Mouse (Mus musculus) lung, embryonic 14.5 days (tissue): ENCODE data around the gene Tax1bp3. TPM values are rescaled to one million over a fixed set of nuclear protein-coding genes. Genes with fewer than 3 reads are reported as not detected.

ENCODE experiments used
- ATAC-seq: fragments of 200-750 bp; cut with Nextera tagmentation; 2 replicates; pipeline ENCODE4 v1.8.0; 2017; ENCODE audit warnings: mild to moderate bottlenecking, moderate TSS enrichment, moderate library complexity; ENCODE audit not compliant: insufficient read depth
- DNase-seq: peaks from one replicate; pipeline ENCODE4 v3.0.0-alpha.2; 2015
- H3K27ac ChIP-seq: fragments of 300-500 bp; sonication (generic); 2 replicates; pipeline ENCODE4 v1.5.1; 2014; ENCODE audit warnings: low read depth, mild to moderate bottlenecking, moderate library complexity
- H3K27me3 ChIP-seq: fragments of 300-500 bp; sonication (generic); 2 replicates; pipeline ENCODE4 v1.6.1; 2014; ENCODE audit warnings: low read length, control low read depth; ENCODE audit not compliant: insufficient read depth
- H3K36me3 ChIP-seq: fragments of 300-500 bp; sonication (generic); 2 replicates; pipeline ENCODE4 v1.6.1; 2014; ENCODE audit warnings: control low read depth; ENCODE audit not compliant: insufficient read depth
- H3K4me1 ChIP-seq: fragments of 300-500 bp; sonication (generic); 2 replicates; pipeline ENCODE4 v1.6.1; 2014; ENCODE audit warnings: antibody characterized with exemption, control low read depth; ENCODE audit not compliant: insufficient read depth
- H3K4me2 ChIP-seq: fragments of 300-500 bp; sonication (generic); 2 replicates; pipeline ENCODE4 v1.6.1; 2014; ENCODE audit warnings: mild to moderate bottlenecking
- H3K4me3 ChIP-seq: fragments of 300-500 bp; sonication (generic); 2 replicates; pipeline ENCODE4 v1.5.1; 2014; ENCODE audit warnings: low read depth, low read length
- H3K9ac ChIP-seq: fragments of 300-500 bp; sonication (generic); 2 replicates; pipeline ENCODE4 v1.6.1; 2014
- H3K9me3 ChIP-seq: fragments of 300-500 bp; sonication (generic); 2 replicates; pipeline ENCODE4 v1.6.1; 2016; ENCODE audit warnings: low read depth, low read length, control low read depth
- CTCF ChIP-seq: IDR thresholded peaks from 2 replicates; pipeline ENCODE4 v1.5.1; 2016; ENCODE audit warnings: antibody characterized with exemption, low read depth
- WGBS: fragments of 180-500 bp; shearing (Covaris S2); extraction: QIAGEN DNeasy Blood & Tissue Kit; methylation state at CpG from one replicate; pipeline ENCODE4 v1.1.7; 2014; 5-methylcytosine and 5-hydroxymethylcytosine counted together
- polyA plus RNA-seq: library from polyadenylated mRNA; unstranded; fragments of >200 nt; fragmentation: Nextera tagmentation; extraction: Ambion mirVana; gene quantifications from 2 replicates; pipeline ENCODE4 v1.2.1, GENCODE M21; 2014

The Tax1bp3 gene
- polyA plus RNA-seq, 1 experiment from 2014 or later, result 252 TPM

- ATAC-seq (no peak), DNase-seq (peak; percentile 46)
- no peak overlapping the region for H3K4me3 ChIP-seq
- H3K27ac ChIP-seq, result no peak overlapping the region
- no peaks in the 10 kb centered on the region for H3K36me3 ChIP-seq
- H3K27me3 ChIP-seq, result no peaks in the 10 kb centered on the region
- no peak overlapping the region for H3K9ac ChIP-seq
- no peak overlapping the region for H3K4me2 ChIP-seq
- no peaks in the 10 kb centered on the region for H3K4me1 ChIP-seq
- 33% methylated on average over 4 of the region's 4 CpGs for WGBS
- H3K9me3 ChIP-seq, result no peaks in the 10 kb centered on the region
- TF ChIP-seq CTCF, result peak; percentile 36; the same call in 1 of the 2 replicates
These were observed 24.7 kb downstream of the Tax1bp3 start for GRCm38 (mm10) chr11:73201597-73201996.

GRCm38 (mm10) chr11:73203895-73204294 is 27.0 kb downstream of the Tax1bp3 start:
- Histone ChIP-seq H3K4me2 (no peak overlapping the region), H3K9ac (no peak overlapping the region), H3K27me3 (no peaks in the 10 kb centered on the region)

GRCm38 (mm10) chr11:73205194-73205593 is 28.3 kb downstream of the Tax1bp3 start:
- H3K4me1 ChIP-seq, result no peaks in the 10 kb centered on the region
- no peaks in the 10 kb centered on the region for H3K9me3 ChIP-seq
- DNase-seq (no peak), ATAC-seq (no peak)
- H3K27me3 ChIP-seq, result no peaks in the 10 kb centered on the region
- H3K4me2 ChIP-seq, result no peak overlapping the region
- H3K9ac ChIP-seq, result no peak overlapping the region
- H3K36me3 ChIP-seq, result no peaks in the 10 kb centered on the region
- H3K27ac ChIP-seq, result no peak overlapping the region
- WGBS, result 52% methylated on average over 7 of the region's 7 CpGs
- no peak for TF ChIP-seq CTCF
- H3K4me3 ChIP-seq, result no peak overlapping the region

More at GRCm38 (mm10) chr11:73203895-73204294, 27.0 kb downstream of the Tax1bp3 start:
- no peaks in the 10 kb centered on the region for H3K36me3 ChIP-seq
- H3K4me3 ChIP-seq, result no peak overlapping the region
- H3K27ac ChIP-seq, result no peak overlapping the region
- DNase-seq, result no peak
- no peak for ATAC-seq
- no peak for TF ChIP-seq CTCF
- no peaks in the 10 kb centered on the region for H3K9me3 ChIP-seq
- WGBS, result 75% methylated on average over 8 of the region's 8 CpGs
- no peaks in the 10 kb centered on the region for H3K4me1 ChIP-seq

- no peak for ATAC-seq
- H3K4me1 ChIP-seq, result no peaks in the 10 kb centered on the region
These were observed 30.7 kb downstream of the Tax1bp3 start for GRCm38 (mm10) chr11:73207621-73208020.

GRCm38 (mm10) chr11:73213956-73214355 is 37.1 kb downstream of the Tax1bp3 start:
- WGBS, result 62% methylated on average over 3 of the region's 3 CpGs
- Histone ChIP-seq H3K4me2 (no peak overlapping the region), H3K27me3 (no peaks in the 10 kb centered on the region), H3K36me3 (no peaks in the 10 kb centered on the region), H3K4me3 (no peak overlapping the region), H3K9ac (no peak overlapping the region), H3K27ac (no peak overlapping the region), H3K9me3 (no peaks in the 10 kb centered on the region), H3K4me1 (no peaks in the 10 kb centered on the region)
- ATAC-seq (no peak), DNase-seq (no peak)
- TF ChIP-seq CTCF, result no peak

More at GRCm38 (mm10) chr11:73207621-73208020, 30.7 kb downstream of the Tax1bp3 start:
- H3K27me3 ChIP-seq, result no peaks in the 10 kb centered on the region
- peak; percentile 17 for DNase-seq
- H3K9ac ChIP-seq, result no peak overlapping the region
- peak; percentile 42 for TF ChIP-seq CTCF
- no peak overlapping the region for H3K4me2 ChIP-seq
- no peak overlapping the region for H3K27ac ChIP-seq
- no peak overlapping the region for H3K4me3 ChIP-seq
- H3K36me3 ChIP-seq, result no peaks in the 10 kb centered on the region
- 66% methylated on average over 2 of the region's 2 CpGs for WGBS
- no peaks in the 10 kb centered on the region for H3K9me3 ChIP-seq

GRCm38 (mm10) chr11:73219671-73220070 is 42.8 kb downstream of the Tax1bp3 start:
- 0 out of 2 replicates have a peak, but pooled peaks have one; percentile 19 for TF ChIP-seq CTCF
- DNase-seq, result no peak

GRCm38 (mm10) chr11:73220651-73221050 is 43.8 kb downstream of the Tax1bp3 start:
- Histone ChIP-seq H3K4me2 (no peak overlapping the region), H3K4me1 (no peaks in the 10 kb centered on the region), H3K4me3 (no peak overlapping the region), H3K36me3 (no peaks in the 10 kb centered on the region), H3K9ac (no peak overlapping the region), H3K9me3 (no peaks in the 10 kb centered on the region), H3K27me3 (no peaks in the 10 kb centered on the region), H3K27ac (no peak overlapping the region)
- WGBS, result 84% methylated on average over 1 of the region's 1 CpGs
- no peak for DNase-seq
- TF ChIP-seq CTCF, result no peak
- no peak for ATAC-seq

More at GRCm38 (mm10) chr11:73219671-73220070, 42.8 kb downstream of the Tax1bp3 start:
- WGBS, result 49% methylated on average over 2 of the region's 2 CpGs
- ATAC-seq, result no peak
- Histone ChIP-seq H3K9ac (no peak overlapping the region), H3K4me1 (no peaks in the 10 kb centered on the region), H3K9me3 (no peaks in the 10 kb centered on the region), H3K36me3 (no peaks in the 10 kb centered on the region), H3K4me3 (no peak overlapping the region), H3K27ac (no peak overlapping the region), H3K4me2 (no peak overlapping the region), H3K27me3 (no peaks in the 10 kb centered on the region)

- ATAC-seq (no peak), DNase-seq (no peak)
- H3K4me2 ChIP-seq, result no peak overlapping the region
- no peak overlapping the region for H3K9ac ChIP-seq
- no peak overlapping the region for H3K4me3 ChIP-seq
- H3K27ac ChIP-seq, result no peak overlapping the region
- 21% methylated on average over 5 of the region's 5 CpGs for WGBS
- H3K9me3 ChIP-seq, result no peaks in the 10 kb centered on the region
- H3K27me3 ChIP-seq, result no peaks in the 10 kb centered on the region
- no peak for TF ChIP-seq CTCF
- H3K4me1 ChIP-seq, result no peaks in the 10 kb centered on the region
- H3K36me3 ChIP-seq, result no peaks in the 10 kb centered on the region
These were observed 46.0 kb downstream of the Tax1bp3 start for GRCm38 (mm10) chr11:73222846-73223245.
